Mouse (Mus musculus) liver, postnatal 0 days (tissue): ENCODE measurements around the gene Ireb2.

Source experiments
- CTCF ChIP-seq: sonication (generic); IDR thresholded peaks from 2 replicates; pipeline ENCODE4 v1.5.1; 2016; ENCODE audit warnings: antibody characterized with exemption, low read depth
- EP300 ChIP-seq: IDR thresholded peaks from 2 replicates; pipeline ENCODE4 v1.6.1; 2016; ENCODE audit warnings: antibody characterized with exemption, low read depth, mild to moderate bottlenecking

GRCm38 (mm10) chr9:54961059-54961458, 97.5 kb downstream of the Ireb2 start:
- TF ChIP-seq CTCF = no peak
- TF ChIP-seq EP300 = no peak
